Mouse (Mus musculus): ENCODE measurements around the gene Aspn. TPM values are rescaled to one million over a fixed set of nuclear protein-coding genes. Genes with fewer than 3 reads are reported as not detected.

The Aspn gene
- total and polyA plus RNA-seq, 2 experiments = 0.65 TPM; not detected in 1

DNA sequence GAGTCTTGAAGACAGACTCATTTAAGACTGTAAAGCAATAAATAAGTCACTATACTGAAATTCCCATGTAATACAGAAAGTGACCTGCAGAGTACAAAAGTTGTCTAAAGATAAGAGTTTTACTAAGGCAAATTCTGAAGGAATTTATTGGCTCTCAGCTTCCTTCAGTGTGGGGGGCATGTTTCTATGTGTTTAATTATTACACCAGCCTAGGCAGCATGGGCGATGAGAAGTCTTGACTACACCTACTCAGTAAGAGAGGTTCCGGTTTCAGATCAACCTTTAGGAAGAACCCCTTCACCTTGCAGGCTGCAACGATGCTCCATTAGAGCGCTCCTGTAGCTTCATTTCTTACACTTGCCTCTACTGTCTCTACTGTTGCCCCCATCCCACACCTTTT lies 13.6 kb upstream of the Aspn start:
- no peak for DNase-seq (ENCODE audit: extremely low read depth, low read depth, low spot score)
- H3K4me1 ChIP-seq (ENCODE audit: control insufficient read depth, insufficient read depth, low read length) = no peaks in the 10 kb centered on the region
- H3K4me3 ChIP-seq (ENCODE audit: insufficient read depth, low read depth, low read length) = no peak overlapping the region
- TF ChIP-seq POLR2A (IDR thresholded peaks at IDR 0.05; ENCODE audit: extremely low read depth, insufficient read depth, low read length) (no peak), CTCF (IDR thresholded peaks at IDR 0.05; ENCODE audit: low read depth, low read length) (no peak)
- no peaks in the 10 kb centered on the region for H3K36me3 ChIP-seq (ENCODE audit: control insufficient read depth, insufficient read depth, low read length)
- no peaks in the 10 kb centered on the region for H3K79me2 ChIP-seq (ENCODE audit: control insufficient read depth, insufficient read depth, low read length)
- 97% methylated on average over 4 of the region's 4 CpGs for WGBS
- H3K9ac ChIP-seq (ENCODE audit: low read depth, low read length) = no peak overlapping the region
- no peak overlapping the region for H3K27ac ChIP-seq (replicated peaks; ENCODE audit: insufficient read depth, low read depth, low read length)
- no peaks in the 10 kb centered on the region for H3K27me3 ChIP-seq (ENCODE audit: control insufficient read depth, insufficient read depth, low read length)

DNA sequence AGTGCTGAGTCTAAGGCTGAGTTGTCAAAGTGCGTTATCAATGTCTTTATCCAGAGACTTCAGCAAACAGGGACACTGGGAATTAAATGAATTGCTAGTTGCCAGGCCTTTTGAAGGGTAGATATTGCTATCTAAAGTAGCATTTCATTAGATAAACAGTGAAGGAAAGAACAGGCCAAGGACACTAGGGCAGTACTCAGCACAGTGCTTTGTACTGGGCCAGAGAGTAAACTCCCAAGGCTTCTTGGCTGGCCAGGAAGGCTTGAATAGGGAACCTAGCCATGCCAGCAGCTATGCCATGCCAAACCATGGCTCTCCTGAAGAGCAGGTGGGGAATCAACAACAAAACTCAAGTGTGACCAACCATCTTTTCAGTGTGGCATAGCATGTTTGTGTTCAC lies 7.3 kb upstream of the Aspn start:
- WGBS = 100% methylated on average over 1 of the region's 1 CpGs
- Histone ChIP-seq H3K9ac (ENCODE audit: low read depth, low read length) (no peak overlapping the region), H3K27me3 (ENCODE audit: control insufficient read depth, insufficient read depth, low read length) (no peaks in the 10 kb centered on the region), H3K79me2 (ENCODE audit: control insufficient read depth, insufficient read depth, low read length) (no peaks in the 10 kb centered on the region), H3K36me3 (ENCODE audit: control insufficient read depth, insufficient read depth, low read length) (no peaks in the 10 kb centered on the region), H3K27ac (replicated peaks; ENCODE audit: insufficient read depth, low read depth, low read length) (no peak overlapping the region), H3K4me1 (ENCODE audit: control insufficient read depth, insufficient read depth, low read length) (no peaks in the 10 kb centered on the region), H3K4me3 (ENCODE audit: insufficient read depth, low read depth, low read length) (no peak overlapping the region)
- no peak for DNase-seq (ENCODE audit: extremely low read depth, low read depth, low spot score)
- TF ChIP-seq POLR2A (IDR thresholded peaks at IDR 0.05; ENCODE audit: extremely low read depth, insufficient read depth, low read length) (no peak), CTCF (IDR thresholded peaks at IDR 0.05; ENCODE audit: low read depth, low read length) (no peak)

DNA sequence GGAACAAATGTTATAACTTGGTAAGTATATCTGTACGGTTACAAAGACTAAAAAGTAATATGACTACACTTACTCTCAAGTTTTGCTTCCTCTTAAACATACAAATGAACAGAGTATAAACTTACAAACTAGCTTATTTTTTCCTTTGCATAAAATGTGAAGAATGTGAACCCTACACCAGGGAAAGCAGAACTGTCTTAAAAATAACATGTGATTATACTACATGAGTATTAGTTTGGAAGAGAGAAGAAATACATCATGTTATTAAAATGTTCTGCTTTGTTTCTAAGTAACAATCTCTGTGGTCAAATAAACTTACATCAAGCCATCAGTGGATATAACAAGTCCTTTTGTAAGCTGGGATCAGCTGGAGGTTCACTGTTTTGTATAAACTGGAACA lies 5.5 kb upstream of the Aspn start:
- Histone ChIP-seq H3K79me2 (ENCODE audit: control insufficient read depth, insufficient read depth, low read length) (no peaks in the 10 kb centered on the region), H3K27me3 (ENCODE audit: control insufficient read depth, insufficient read depth, low read length) (no peaks in the 10 kb centered on the region), H3K36me3 (ENCODE audit: control insufficient read depth, insufficient read depth, low read length) (no peaks in the 10 kb centered on the region), H3K27ac (replicated peaks; ENCODE audit: insufficient read depth, low read depth, low read length) (no peak overlapping the region), H3K4me3 (ENCODE audit: insufficient read depth, low read depth, low read length) (no peak overlapping the region), H3K4me1 (ENCODE audit: control insufficient read depth, insufficient read depth, low read length) (no peaks in the 10 kb centered on the region), H3K9ac (ENCODE audit: low read depth, low read length) (no peak overlapping the region)
- DNase-seq (ENCODE audit: extremely low read depth, low read depth, low spot score) = no peak
- no peak for TF ChIP-seq CTCF (IDR thresholded peaks at IDR 0.05; ENCODE audit: low read depth, low read length)
- no peak for TF ChIP-seq POLR2A (IDR thresholded peaks at IDR 0.05; ENCODE audit: extremely low read depth, insufficient read depth, low read length)
- 93% methylated on average over 1 of the region's 1 CpGs for WGBS

DNA sequence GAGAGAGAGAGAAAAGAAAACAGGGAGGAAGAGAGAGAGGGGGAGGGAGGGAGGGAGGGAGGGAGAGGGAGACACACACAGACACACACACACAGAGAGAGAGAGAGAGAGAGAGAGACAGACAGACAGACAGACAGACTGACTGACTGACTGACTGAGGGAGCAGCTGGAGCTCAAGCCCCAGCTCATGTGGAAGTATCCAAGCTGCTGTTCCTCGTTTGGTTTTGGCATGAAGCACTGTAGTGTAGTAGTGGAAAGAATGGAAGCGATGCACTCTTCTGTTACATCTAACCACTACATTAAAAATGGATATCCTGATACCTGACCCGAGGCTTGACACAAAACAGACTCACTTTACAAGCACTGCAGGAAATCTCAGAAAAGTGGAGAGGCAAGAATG lies 1.4 kb downstream of the Aspn start:
- WGBS = 79% methylated on average over 3 of the region's 3 CpGs
- Histone ChIP-seq H3K4me3 (ENCODE audit: insufficient read depth, low read depth, low read length) (no peak overlapping the region), H3K36me3 (ENCODE audit: control insufficient read depth, insufficient read depth, low read length) (no peaks in the 10 kb centered on the region), H3K4me1 (ENCODE audit: control insufficient read depth, insufficient read depth, low read length) (no peaks in the 10 kb centered on the region), H3K9ac (ENCODE audit: low read depth, low read length) (no peak overlapping the region), H3K79me2 (ENCODE audit: control insufficient read depth, insufficient read depth, low read length) (no peaks in the 10 kb centered on the region), H3K27me3 (ENCODE audit: control insufficient read depth, insufficient read depth, low read length) (no peaks in the 10 kb centered on the region), H3K27ac (replicated peaks; ENCODE audit: insufficient read depth, low read depth, low read length) (no peak overlapping the region)
- no peak for DNase-seq (ENCODE audit: extremely low read depth, low read depth, low spot score)
- TF ChIP-seq POLR2A (IDR thresholded peaks at IDR 0.05; ENCODE audit: extremely low read depth, insufficient read depth, low read length) (no peak), CTCF (IDR thresholded peaks at IDR 0.05; ENCODE audit: low read depth, low read length) (no peak)

DNA sequence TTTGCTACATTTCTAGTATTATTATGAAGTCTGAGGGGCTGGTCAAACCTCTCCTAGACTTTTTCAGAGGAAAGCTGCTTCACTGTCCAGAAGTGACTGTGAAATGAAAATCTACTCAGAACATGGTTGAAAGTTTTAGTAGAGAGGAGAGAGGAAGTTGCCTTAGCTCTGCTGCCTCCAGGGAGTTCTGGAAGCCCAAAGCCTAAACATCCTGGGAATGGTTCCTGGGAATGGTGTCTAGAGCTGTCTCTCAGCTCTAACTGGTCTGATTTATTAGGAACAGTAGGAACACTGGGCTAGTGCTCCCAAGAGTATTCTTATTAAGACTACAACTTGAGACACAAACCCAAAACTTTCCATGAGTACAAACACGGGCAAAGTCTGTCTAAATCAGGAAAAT lies 2.3 kb downstream of the Aspn start:
- DNase-seq (ENCODE audit: extremely low read depth, low read depth, low spot score) = no peak
- H3K4me1 ChIP-seq (ENCODE audit: control insufficient read depth, insufficient read depth, low read length) = no peaks in the 10 kb centered on the region
- TF ChIP-seq POLR2A (IDR thresholded peaks at IDR 0.05; ENCODE audit: extremely low read depth, insufficient read depth, low read length) (no peak), CTCF (IDR thresholded peaks at IDR 0.05; ENCODE audit: low read depth, low read length) (no peak)
- no peak overlapping the region for H3K9ac ChIP-seq (ENCODE audit: low read depth, low read length)
- no peaks in the 10 kb centered on the region for H3K36me3 ChIP-seq (ENCODE audit: control insufficient read depth, insufficient read depth, low read length)
- H3K27ac ChIP-seq (replicated peaks; ENCODE audit: insufficient read depth, low read depth, low read length) = no peak overlapping the region
- H3K79me2 ChIP-seq (ENCODE audit: control insufficient read depth, insufficient read depth, low read length) = no peaks in the 10 kb centered on the region
- H3K4me3 ChIP-seq (ENCODE audit: insufficient read depth, low read depth, low read length) = no peak overlapping the region
- 89% methylated on average over 1 of the region's 1 CpGs for WGBS
- H3K27me3 ChIP-seq (ENCODE audit: control insufficient read depth, insufficient read depth, low read length) = no peaks in the 10 kb centered on the region

DNA sequence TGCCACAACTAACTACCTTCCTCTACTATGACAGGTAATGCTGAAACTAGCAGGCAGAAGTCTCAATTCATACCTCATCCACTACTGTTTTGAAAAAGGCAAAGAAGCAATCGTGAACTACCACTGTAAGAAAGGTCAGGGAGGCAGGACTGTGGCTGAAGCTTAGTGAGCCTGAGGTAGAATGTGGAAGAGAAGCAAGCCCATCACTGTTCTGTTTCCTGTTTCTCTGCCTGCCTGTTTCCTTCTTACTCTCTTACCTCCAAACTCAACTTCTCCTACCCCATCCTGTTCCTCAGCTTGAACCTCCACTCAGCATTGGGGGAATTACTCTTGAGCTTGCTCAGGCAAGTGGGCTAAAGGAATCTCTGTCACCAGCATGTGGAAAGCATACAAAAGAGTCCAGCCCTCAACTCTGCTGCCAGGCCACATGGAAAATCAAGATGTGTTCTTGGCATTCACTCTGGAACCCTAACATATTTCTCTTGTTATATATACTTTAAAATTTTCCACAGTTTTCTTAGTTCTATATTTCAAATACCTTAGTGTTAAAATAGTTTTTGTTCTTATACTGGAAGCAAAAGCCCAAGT lies 3.4 kb downstream of the Aspn start:
- Histone ChIP-seq H3K79me2 (ENCODE audit: control insufficient read depth, insufficient read depth, low read length) (no peaks in the 10 kb centered on the region), H3K27me3 (ENCODE audit: control insufficient read depth, insufficient read depth, low read length) (no peaks in the 10 kb centered on the region), H3K27ac (replicated peaks; ENCODE audit: insufficient read depth, low read depth, low read length) (no peak overlapping the region), H3K36me3 (ENCODE audit: control insufficient read depth, insufficient read depth, low read length) (no peaks in the 10 kb centered on the region), H3K4me3 (ENCODE audit: insufficient read depth, low read depth, low read length) (no peak overlapping the region), H3K9ac (ENCODE audit: low read depth, low read length) (no peak overlapping the region), H3K4me1 (ENCODE audit: control insufficient read depth, insufficient read depth, low read length) (no peaks in the 10 kb centered on the region)
- TF ChIP-seq CTCF (IDR thresholded peaks at IDR 0.05; ENCODE audit: low read depth, low read length) (no peak), POLR2A (IDR thresholded peaks at IDR 0.05; ENCODE audit: extremely low read depth, insufficient read depth, low read length) (no peak)
- 70% methylated on average over 1 of the region's 1 CpGs for WGBS
- no peak for DNase-seq (ENCODE audit: extremely low read depth, low read depth, low spot score)

Measured in liver, adult 2 months (tissue).